Mouse (Mus musculus) lung, postnatal 0 days (tissue): ENCODE measurements around the gene Aym1. TPM values are rescaled to one million over a fixed set of nuclear protein-coding genes. Genes with fewer than 3 reads are reported as not detected.
A peak's percentile ranks its signal among the peaks of the same experiment; 100 is the strongest.
"Not testable (repeated sequence)": the region's sequence is repeated elsewhere in the genome, so short reads cannot be mapped to it uniquely, and the experiment has no call there.

Experiments used
- ATAC-seq: fragments of 200-750 bp; cut with Nextera tagmentation; 2 replicates; pipeline ENCODE4 v1.8.0; 2017; ENCODE audit warnings: moderate library complexity
- DNase-seq: peaks from one replicate; pipeline ENCODE4 v3.0.0-alpha.2; 2016; ENCODE audit warnings: low spot score
- H3K27ac ChIP-seq: fragments of 300-500 bp; sonication (generic); 2 replicates; pipeline ENCODE4 v1.5.1; 2014; ENCODE audit warnings: antibody characterized with exemption, mild to moderate bottlenecking, low read length, mixed read lengths
- H3K27me3 ChIP-seq: fragments of 300-500 bp; sonication (generic); replicated peaks from 2 replicates; pipeline ENCODE4 v1.6.1; 2014; ENCODE audit warnings: low read length, mixed read lengths; ENCODE audit not compliant: insufficient read depth
- H3K36me3 ChIP-seq: fragments of 300-500 bp; sonication (generic); 2 replicates; pipeline ENCODE4 v1.6.1; 2014; ENCODE audit warnings: low read length, mixed read lengths; ENCODE audit not compliant: insufficient read depth
- H3K4me1 ChIP-seq: fragments of 300-500 bp; sonication (generic); 2 replicates; pipeline ENCODE4 v1.6.1; 2014; ENCODE audit warnings: antibody characterized with exemption, low read depth, low read length, mixed read lengths; ENCODE audit not compliant: insufficient read depth
- H3K4me2 ChIP-seq: fragments of 300-500 bp; sonication (generic); replicated peaks from 2 replicates; pipeline ENCODE4 v1.6.1; 2014; ENCODE audit warnings: low read depth, mild to moderate bottlenecking, low read length, moderate library complexity, mixed read lengths
- H3K4me3 ChIP-seq: fragments of 300-500 bp; sonication (generic); 2 replicates; pipeline ENCODE4 v1.5.1; 2014; ENCODE audit warnings: low read depth, low read length
- H3K9ac ChIP-seq: fragments of 300-500 bp; sonication (generic); replicated peaks from 2 replicates; pipeline ENCODE4 v1.6.1; 2014; ENCODE audit warnings: low read depth, mild to moderate bottlenecking
- H3K9me3 ChIP-seq: fragments of 300-500 bp; sonication (generic); 2 replicates; pipeline ENCODE4 v1.6.1; 2016; ENCODE audit warnings: low read length, mixed read lengths
- CTCF ChIP-seq: IDR thresholded peaks from 2 replicates; pipeline ENCODE4 v1.5.1; 2016; ENCODE audit warnings: antibody characterized with exemption, mild to moderate bottlenecking
- EP300 ChIP-seq: IDR thresholded peaks from 2 replicates; pipeline ENCODE4 v1.6.1; 2016; ENCODE audit warnings: antibody characterized with exemption, mild to moderate bottlenecking, control low read depth
- WGBS: fragments of 180-500 bp; shearing (Covaris S2); extraction: QIAGEN DNeasy Blood & Tissue Kit; methylation state at CpG from one replicate; pipeline ENCODE4 v1.1.7; 2014; 5-methylcytosine and 5-hydroxymethylcytosine counted together
- polyA plus RNA-seq: library from polyadenylated mRNA; unstranded; fragments of >200 nt; fragmentation: Nextera tagmentation; extraction: Ambion mirVana; gene quantifications from 2 replicates; pipeline ENCODE4 v1.2.1, GENCODE M21; 2015

The Aym1 gene
- polyA plus RNA-seq, 1 experiment from 2014 or later = not detected

GRCm38 (mm10) chr5:113361283-113361682 lies 4.2 kb downstream of the Aym1 start:
- Histone ChIP-seq H3K4me1 (no peaks in the 10 kb centered on the region), H3K4me3 (no peak overlapping the region), H3K4me2 (no peak overlapping the region), H3K9ac (no peak overlapping the region), H3K9me3 (no peaks in the 10 kb centered on the region), H3K27me3 (peaks cover 2% of the 10 kb centered on the region; the same call in 1 of the 2 replicates), H3K36me3 (no peaks in the 10 kb centered on the region), H3K27ac (no peak overlapping the region)
- DNase-seq (no peak), ATAC-seq (no peak)
- TF ChIP-seq EP300 (no peak), CTCF (no peak)
- 74% methylated on average over 7 of the region's 7 CpGs for WGBS

DNA sequence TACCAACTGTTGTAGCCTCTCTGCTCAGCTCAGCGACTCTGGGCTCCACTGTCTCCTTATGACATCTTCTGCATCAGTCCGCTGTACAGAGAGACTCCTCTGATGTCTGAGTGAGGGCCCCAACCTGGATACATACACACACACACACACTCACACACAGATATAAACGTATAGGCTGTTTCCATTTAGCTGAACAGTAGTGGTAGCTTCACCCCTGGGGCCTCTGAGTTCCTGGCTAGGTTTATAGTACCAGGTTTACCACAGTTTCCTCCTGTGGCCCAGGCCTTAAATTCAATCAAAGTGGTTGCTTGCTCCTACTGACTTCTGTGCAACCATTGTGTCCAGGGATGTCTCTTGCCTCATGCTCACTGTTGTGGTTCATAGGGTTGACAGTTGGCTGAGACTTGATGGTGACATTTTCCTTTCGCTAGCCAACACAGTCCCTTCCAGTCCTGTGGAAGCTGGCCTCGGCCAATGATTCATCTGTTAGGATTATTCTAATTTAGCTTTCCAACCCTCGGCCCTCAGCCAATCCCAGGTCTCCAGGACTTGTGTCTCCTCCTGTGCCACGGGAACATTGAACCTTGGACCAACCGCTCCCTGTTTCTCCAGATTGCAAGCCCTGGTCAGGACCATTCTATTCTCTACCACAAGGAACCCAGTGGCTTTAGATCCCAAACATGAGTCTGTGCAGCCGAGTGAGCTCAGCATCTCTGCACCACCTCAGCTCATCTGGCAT lies 5.3 kb downstream of the Aym1 start:
- Histone ChIP-seq H3K9ac (no peak overlapping the region), H3K4me2 (no peak overlapping the region), H3K27ac (no peak overlapping the region), H3K9me3 (no peaks in the 10 kb centered on the region), H3K4me3 (no peak overlapping the region), H3K36me3 (no peaks in the 10 kb centered on the region), H3K27me3 (peaks cover 3% of the 10 kb centered on the region; the same call in 1 of the 2 replicates), H3K4me1 (no peaks in the 10 kb centered on the region)
- 67% methylated on average over 9 of the region's 9 CpGs for WGBS
- DNase-seq (no peak), ATAC-seq (no peak)
- TF ChIP-seq EP300 (no peak), CTCF (no peak)

DNA sequence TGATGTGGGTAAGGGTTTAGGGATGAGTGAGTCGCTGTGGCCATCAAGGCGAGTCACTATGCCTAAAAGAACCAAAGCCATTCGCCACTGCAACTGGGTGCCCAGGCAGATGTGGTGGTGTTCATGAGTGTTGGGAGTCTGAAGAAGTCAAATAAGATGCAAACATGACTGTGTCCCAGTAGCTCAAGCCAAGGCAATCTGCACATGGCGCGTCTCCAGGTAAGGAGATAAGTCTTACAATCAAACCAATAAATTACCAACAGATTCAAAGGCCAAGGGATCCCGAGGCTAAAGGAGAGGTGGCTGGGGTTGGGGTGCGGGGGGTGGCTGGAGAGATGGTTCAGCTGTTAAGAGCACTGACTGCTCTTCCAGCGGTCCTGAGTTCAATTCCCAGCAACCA lies 6.1 kb downstream of the Aym1 start:
- Histone ChIP-seq H3K27ac (no peak overlapping the region), H3K9ac (no peak overlapping the region), H3K27me3 (peaks cover 3% of the 10 kb centered on the region; the same call in 1 of the 2 replicates), H3K36me3 (no peaks in the 10 kb centered on the region), H3K4me1 (no peaks in the 10 kb centered on the region), H3K9me3 (no peaks in the 10 kb centered on the region), H3K4me2 (no peak overlapping the region), H3K4me3 (no peak overlapping the region)
- WGBS = 86% methylated on average over 8 of the region's 8 CpGs
- no peak for DNase-seq
- TF ChIP-seq CTCF (no peak), EP300 (no peak)
- ATAC-seq = no peak

GRCm38 (mm10) chr5:113365921-113366320 lies 8.8 kb downstream of the Aym1 start:
- Histone ChIP-seq H3K4me2 (no peak overlapping the region), H3K4me1 (no peaks in the 10 kb centered on the region), H3K27me3 (peaks cover 3% of the 10 kb centered on the region; the same call in 1 of the 2 replicates), H3K9ac (no peak overlapping the region), H3K9me3 (no peaks in the 10 kb centered on the region), H3K27ac (no peak overlapping the region), H3K4me3 (no peak overlapping the region), H3K36me3 (no peaks in the 10 kb centered on the region)
- TF ChIP-seq CTCF (peak; percentile 97), EP300 (no peak)
- WGBS = 4% methylated on average over 20 of the region's 20 CpGs
- ATAC-seq (peak; percentile 35; the same call in 1 of the 2 replicates), DNase-seq (peak; percentile 84)

DNA sequence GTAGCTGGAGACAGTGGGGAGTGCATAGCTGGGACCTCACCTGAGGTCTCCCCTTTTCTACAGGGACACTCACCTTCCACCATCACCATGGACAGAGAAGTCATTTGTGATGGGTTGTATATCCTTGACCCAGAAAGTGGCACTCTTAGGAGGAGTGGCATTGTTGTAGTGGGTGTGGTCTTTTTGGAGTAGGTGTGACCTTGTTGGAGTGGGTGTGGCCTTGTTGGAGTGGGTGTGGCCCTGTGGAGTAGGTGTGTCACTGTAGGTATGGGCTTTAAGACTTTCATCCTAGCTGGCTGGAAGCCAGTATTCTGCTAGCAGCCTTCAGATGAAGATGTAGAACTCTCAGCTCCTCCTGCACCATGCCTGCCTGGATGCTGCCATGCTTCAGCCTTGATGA lies 10.6 kb downstream of the Aym1 start:
- H3K27me3 ChIP-seq, DNase-seq, H3K27ac ChIP-seq, H3K4me2 ChIP-seq, ATAC-seq, H3K36me3 ChIP-seq, H3K4me1 ChIP-seq, H3K9me3 ChIP-seq, H3K4me3 ChIP-seq, H3K9ac ChIP-seq: not testable (repeated sequence)

DNA sequence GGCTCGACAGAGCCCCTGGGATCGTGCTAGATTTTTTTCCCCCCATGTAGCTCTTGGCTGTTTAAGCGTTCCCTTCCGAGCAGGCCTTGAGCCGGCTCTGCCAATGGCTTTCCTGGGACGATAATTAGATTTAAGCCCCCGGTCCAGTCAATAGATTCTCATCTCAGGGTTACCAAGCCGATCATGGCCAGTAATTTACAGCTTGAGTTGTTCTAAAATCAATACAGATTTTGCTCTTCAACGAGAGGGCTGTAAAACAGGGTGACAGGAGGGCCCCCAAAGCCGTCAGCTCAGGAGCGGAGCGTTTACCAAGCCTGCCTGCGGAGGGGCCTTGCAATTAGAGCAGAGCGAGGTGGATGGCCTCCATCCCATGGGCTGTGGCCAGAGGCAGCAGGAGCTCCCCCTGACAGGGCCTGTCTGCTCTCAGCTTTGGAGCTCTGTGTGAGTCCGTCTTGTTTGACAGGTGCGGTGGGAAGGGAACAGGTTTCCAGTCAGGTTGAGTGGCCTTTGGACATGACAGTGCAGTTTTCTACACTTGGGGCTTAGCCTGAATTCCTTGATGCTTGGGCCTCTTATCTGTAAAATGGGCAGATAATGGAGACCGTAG lies 12.3 kb downstream of the Aym1 start:
- WGBS = 82% methylated on average over 17 of the region's 17 CpGs
- TF ChIP-seq CTCF (no peak), EP300 (no peak)
- ATAC-seq = no peak

More for the DNA sequence above, 12.3 kb downstream of the Aym1 start:
- no peak overlapping the region for H3K27ac ChIP-seq
- H3K4me3 ChIP-seq = no peak overlapping the region
- no peaks in the 10 kb centered on the region for H3K36me3 ChIP-seq
- no peak overlapping the region for H3K9ac ChIP-seq
- H3K4me1 ChIP-seq = no peaks in the 10 kb centered on the region
- no peak overlapping the region for H3K4me2 ChIP-seq
- DNase-seq = no peak
- peaks cover 3% of the 10 kb centered on the region; the same call in 1 of the 2 replicates for H3K27me3 ChIP-seq
- H3K9me3 ChIP-seq = no peaks in the 10 kb centered on the region
